Mouse (Mus musculus) forebrain, postnatal 0 days (tissue): Measurements from ENCODE around the gene Klhl12. TPM values are rescaled to one million over a fixed set of nuclear protein-coding genes. Genes with fewer than 3 reads are reported as not detected.

Experiments used
- ATAC-seq: fragments of 200-750 bp; cut with Nextera tagmentation; 2 replicates; pipeline ENCODE4 v1.8.0; 2017; ENCODE audit warnings: mild to moderate bottlenecking, moderate library complexity
- DNase-seq: peaks from one replicate; pipeline ENCODE4 v3.0.0-alpha.2; 2015
- H3K27ac ChIP-seq: fragments of 300-500 bp; sonication (generic); 2 replicates; pipeline ENCODE4 v1.5.1; 2014; ENCODE audit warnings: low read depth, mild to moderate bottlenecking, antibody characterized with exemption, low read length, moderate library complexity, mixed read lengths
- H3K27me3 ChIP-seq: fragments of 300-500 bp; sonication (generic); 2 replicates; pipeline ENCODE4 v1.6.1; 2014; ENCODE audit warnings: mild to moderate bottlenecking, low read length, mixed read lengths; ENCODE audit not compliant: insufficient read depth
- H3K36me3 ChIP-seq: fragments of 300-500 bp; sonication (generic); 2 replicates; pipeline ENCODE4 v1.6.1; 2014; ENCODE audit warnings: mild to moderate bottlenecking, moderate library complexity; ENCODE audit not compliant: insufficient read depth
- H3K4me1 ChIP-seq: fragments of 300-500 bp; sonication (generic); 2 replicates; pipeline ENCODE4 v1.6.1; 2014; ENCODE audit warnings: antibody characterized with exemption; ENCODE audit not compliant: insufficient read depth
- H3K4me2 ChIP-seq: fragments of 300-500 bp; sonication (generic); 2 replicates; pipeline ENCODE4 v1.6.1; 2014; ENCODE audit warnings: low read depth, mild to moderate bottlenecking, moderate library complexity
- H3K4me3 ChIP-seq: fragments of 300-500 bp; sonication (generic); 2 replicates; pipeline ENCODE4 v1.5.1; 2014; ENCODE audit warnings: low read depth, low read length, mixed read lengths
- H3K9ac ChIP-seq: fragments of 300-500 bp; sonication (generic); 2 replicates; pipeline ENCODE4 v1.6.1; 2014; ENCODE audit warnings: mild to moderate bottlenecking
- H3K9me3 ChIP-seq: fragments of 300-500 bp; sonication (generic); 2 replicates; pipeline ENCODE4 v1.6.1; 2016; ENCODE audit warnings: low read length
- CTCF ChIP-seq: sonication (generic); IDR thresholded peaks from 2 replicates; pipeline ENCODE4 v1.5.1; 2016; ENCODE audit warnings: antibody characterized with exemption, control low read depth, low read depth
- WGBS: fragments of 180-500 bp; shearing (Covaris S2); extraction: QIAGEN DNeasy Blood & Tissue Kit; methylation state at CpG from one replicate; pipeline ENCODE4 v1.1.7; 2014; 5-methylcytosine and 5-hydroxymethylcytosine counted together
- polyA plus RNA-seq: library from polyadenylated mRNA; unstranded; fragments of >200 nt; fragmentation: Nextera tagmentation; extraction: Ambion mirVana; gene quantifications from 2 replicates; pipeline ENCODE4 v1.2.1, GENCODE M21; 2015
- total RNA-seq: library from RNA; depleted of rRNA; stranded (reverse); fragments of >200 nt; gene quantifications from 2 replicates; pipeline ENCODE4 v1.2.3, GENCODE M21; 2014

The Klhl12 gene
- total and polyA plus RNA-seq, 2 experiments from 2014 or later, result 33.6 to 40.0 TPM

DNA sequence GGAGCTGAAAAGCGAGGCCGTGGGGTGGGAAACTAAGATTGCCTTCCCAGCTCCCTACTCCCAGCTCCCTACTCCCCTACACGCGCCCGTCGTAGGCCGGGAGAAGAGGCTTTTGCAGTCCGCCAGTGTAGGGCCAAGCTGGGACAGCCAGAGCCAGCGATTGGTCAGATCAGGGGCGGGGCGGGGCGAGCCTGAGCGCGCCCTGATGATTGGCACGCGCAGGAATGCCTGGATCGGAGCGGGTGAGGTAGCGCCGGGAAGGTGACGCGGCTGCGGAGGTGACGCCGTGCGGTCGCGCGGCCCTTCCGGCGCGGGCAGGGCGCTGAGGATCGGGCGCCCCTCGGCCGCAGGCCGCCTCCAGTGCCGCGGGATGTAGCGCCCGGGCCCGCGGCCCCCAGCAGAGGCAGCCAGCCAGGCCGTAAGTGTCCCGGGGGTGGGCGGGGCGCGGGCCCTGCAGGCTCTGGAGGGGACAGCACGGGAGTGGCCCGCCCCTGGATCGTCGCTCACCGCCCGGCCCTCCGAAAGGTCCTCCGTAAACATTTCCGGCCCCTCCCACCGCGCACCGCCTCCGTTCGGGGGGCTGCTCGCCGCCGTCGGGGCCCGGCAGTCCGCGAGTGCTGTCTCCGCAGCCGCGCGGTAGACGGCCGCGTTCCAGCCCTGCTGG lies 40.0 kb upstream of the Klhl12 start, which contains the start of gene Adipor1:
Gene Adipor1 (plus strand): TSS at position 211 of the 664 bp plus-strand sequence.
- Histone ChIP-seq H3K4me3 (peak within 1 kb of the TSS; percentile 96), H3K4me1 (peaks cover 11% of the 10 kb centered on the region), H3K36me3 (no peaks in the 10 kb centered on the region), H3K9me3 (no peaks in the 10 kb centered on the region), H3K9ac (peak within 1 kb of the TSS; percentile 79), H3K27me3 (no peaks in the 10 kb centered on the region), H3K4me2 (peak within 1 kb of the TSS; percentile 53), H3K27ac (peak within 1 kb of the TSS; percentile 85)
- TF ChIP-seq CTCF, result peak; percentile 28; the same call in 1 of the 2 replicates
- DNase-seq (peak; percentile 96), ATAC-seq (peak; percentile 100)
- under 1% methylated on average over 68 of the region's 77 CpGs for WGBS

DNA sequence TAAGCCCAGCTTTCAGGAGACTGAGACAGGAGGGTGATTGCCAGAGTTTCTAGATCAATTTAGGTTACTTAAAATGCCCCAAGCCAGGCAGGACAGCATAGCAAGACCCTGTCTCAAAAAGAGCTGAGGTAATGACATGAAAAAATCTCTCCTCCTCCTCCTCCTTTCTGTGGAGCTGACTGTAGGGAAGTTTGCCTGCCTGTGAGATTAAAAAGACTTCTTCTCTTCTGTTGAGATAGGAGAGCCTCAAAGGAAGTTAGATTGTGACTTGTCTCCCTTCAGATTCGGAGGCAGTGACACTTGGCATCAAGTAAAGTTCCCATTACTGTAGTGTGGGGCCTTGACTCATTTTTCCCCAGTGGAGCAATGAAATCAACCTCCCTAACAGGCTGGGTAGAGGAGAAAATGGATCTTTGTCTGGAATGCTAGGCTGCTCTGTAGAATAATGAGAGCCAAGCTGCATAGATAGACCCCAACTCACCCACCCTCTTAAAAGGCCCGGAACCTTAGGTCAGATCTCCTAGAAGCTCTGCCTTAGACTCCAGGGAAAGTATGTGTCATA lies 36.8 kb upstream of the Klhl12 start:
- TF ChIP-seq CTCF, result no peak
- Histone ChIP-seq H3K4me1 (peaks cover 11% of the 10 kb centered on the region), H3K36me3 (no peaks in the 10 kb centered on the region; the same call in none of the 2 replicates), H3K9me3 (no peaks in the 10 kb centered on the region), H3K27me3 (no peaks in the 10 kb centered on the region), H3K4me3 (no peak overlapping the region), H3K27ac (no peak overlapping the region), H3K4me2 (no peak overlapping the region), H3K9ac (no peak overlapping the region)
- DNase-seq (no peak), ATAC-seq (no peak)
- WGBS, result 75% methylated on average over 2 of the region's 2 CpGs

DNA sequence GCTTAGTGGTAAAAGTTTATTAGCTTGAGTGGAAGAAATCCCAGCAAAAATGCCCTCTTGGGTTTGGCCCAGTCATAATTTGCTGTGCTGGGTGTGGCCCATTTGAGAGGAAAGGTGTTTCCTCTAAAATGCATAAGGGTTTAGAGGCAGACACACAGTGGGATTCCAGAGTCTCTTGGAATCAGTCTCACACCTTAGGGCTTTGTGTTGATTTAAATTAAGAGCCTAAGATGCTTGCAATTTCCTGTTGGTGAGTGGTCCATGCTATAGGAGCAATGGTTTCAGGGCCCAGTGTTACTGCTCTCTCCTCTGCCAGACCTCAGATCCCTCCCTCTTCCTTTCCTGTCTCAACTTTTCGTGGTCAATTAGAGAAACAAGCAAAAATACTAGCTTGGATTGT lies 36.2 kb upstream of the Klhl12 start:
- WGBS, result 74% methylated on average over 1 of the region's 1 CpGs
- ATAC-seq, result no peak

DNA sequence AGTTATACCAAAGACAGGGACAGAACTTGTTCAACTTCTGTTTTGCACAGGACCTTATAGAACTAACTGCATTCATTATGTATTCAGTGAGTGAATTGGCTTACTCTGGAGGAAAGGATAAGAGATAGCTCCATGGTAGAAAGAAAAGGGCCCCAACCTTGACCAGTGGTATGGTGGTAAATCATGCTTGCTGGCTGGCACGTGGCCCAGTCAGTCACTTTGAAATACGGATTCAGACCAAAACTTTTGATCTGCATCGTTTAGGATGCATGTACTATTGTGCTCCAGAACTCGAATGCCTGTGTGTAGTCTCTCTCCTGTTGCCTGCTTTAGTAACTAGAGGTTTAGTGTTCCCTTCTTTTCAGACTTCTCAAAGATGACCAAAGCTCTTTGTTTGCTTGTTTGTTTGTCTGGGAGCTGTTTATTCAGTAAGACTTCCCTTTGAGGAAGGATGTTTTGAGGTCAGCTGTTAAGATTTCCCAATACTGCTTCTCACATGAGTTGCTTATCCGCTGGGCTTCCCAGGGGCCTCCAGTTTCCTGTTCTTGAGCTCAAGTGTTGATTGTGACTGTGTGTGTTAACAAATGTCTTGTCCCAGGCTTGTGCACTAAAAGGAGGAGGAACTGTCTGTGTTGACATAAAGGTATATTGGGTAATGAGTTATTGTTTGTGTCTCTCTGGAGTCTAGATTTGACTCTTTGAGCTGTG lies 35.4 kb upstream of the Klhl12 start:
- no peak for DNase-seq
- 30% methylated on average over 5 of the region's 5 CpGs for WGBS
- Histone ChIP-seq H3K27me3 (no peaks in the 10 kb centered on the region), H3K4me3 (no peak overlapping the region), H3K9ac (no peak overlapping the region), H3K4me1 (peaks cover 7% of the 10 kb centered on the region), H3K9me3 (no peaks in the 10 kb centered on the region), H3K27ac (no peak overlapping the region), H3K4me2 (no peak overlapping the region), H3K36me3 (peaks cover 8% of the 10 kb centered on the region)
- ATAC-seq, result no peak
- no peak for TF ChIP-seq CTCF

More for the DNA sequence above, 36.2 kb upstream of the Klhl12 start:
- no peak overlapping the region for H3K4me3 ChIP-seq
- H3K9ac ChIP-seq, result no peak overlapping the region
- H3K9me3 ChIP-seq, result no peaks in the 10 kb centered on the region
- H3K27ac ChIP-seq, result no peak overlapping the region
- H3K4me1 ChIP-seq, result peaks cover 11% of the 10 kb centered on the region
- H3K27me3 ChIP-seq, result no peaks in the 10 kb centered on the region
- no peak for DNase-seq
- no peak for TF ChIP-seq CTCF
- H3K4me2 ChIP-seq, result no peak overlapping the region
- peaks cover under 1% of the 10 kb centered on the region for H3K36me3 ChIP-seq

DNA sequence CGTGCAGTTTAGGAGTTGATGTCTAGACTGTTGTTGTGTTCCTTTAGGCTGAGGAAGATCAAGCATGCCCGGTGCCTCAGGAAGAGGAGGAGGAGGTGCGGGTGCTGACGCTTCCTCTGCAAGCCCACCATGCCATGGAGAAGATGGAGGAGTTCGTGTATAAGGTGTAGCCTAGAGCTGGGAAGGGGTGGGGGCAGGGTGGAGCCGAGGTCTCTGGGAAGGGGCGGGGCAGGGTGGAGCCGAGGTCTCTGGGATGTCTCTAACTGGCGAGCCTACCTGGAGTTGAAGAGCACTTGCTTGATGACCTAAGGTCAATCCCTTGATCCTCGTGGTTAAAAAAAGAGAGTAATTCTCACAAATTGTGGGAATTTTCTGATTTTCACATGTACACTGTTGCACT lies 31.4 kb upstream of the Klhl12 start:
- no peak overlapping the region for H3K4me2 ChIP-seq
- WGBS, result 80% methylated on average over 10 of the region's 10 CpGs
- H3K4me3 ChIP-seq, result no peak overlapping the region
- no peak overlapping the region for H3K27ac ChIP-seq
- ATAC-seq, result no peak
- no peaks in the 10 kb centered on the region for H3K9me3 ChIP-seq
- no peaks in the 10 kb centered on the region for H3K4me1 ChIP-seq
- H3K27me3 ChIP-seq, result no peaks in the 10 kb centered on the region
- DNase-seq, result no peak
- H3K9ac ChIP-seq, result no peak overlapping the region
- no peak for TF ChIP-seq CTCF
- H3K36me3 ChIP-seq, result peaks cover 45% of the 10 kb centered on the region

DNA sequence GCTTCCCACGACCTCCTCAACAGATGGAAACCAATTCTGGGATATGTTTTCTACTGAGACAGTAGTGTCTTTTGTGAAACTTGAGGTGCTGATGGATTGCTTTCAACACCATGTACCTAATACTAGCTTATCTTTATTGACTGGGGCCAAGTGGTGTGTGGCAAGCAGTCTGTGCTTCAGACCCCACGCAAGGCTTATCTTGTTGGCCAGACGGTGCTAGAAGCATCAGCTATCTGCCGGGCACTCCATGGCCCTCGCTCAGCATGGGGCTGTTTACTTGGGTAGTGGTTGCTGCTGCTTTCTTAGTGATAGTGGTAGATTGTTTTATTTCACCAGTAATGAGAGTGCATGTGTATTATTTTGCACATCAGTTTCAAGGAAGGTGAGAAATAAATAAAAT lies 29.0 kb upstream of the Klhl12 start:
- Histone ChIP-seq H3K9me3 (no peaks in the 10 kb centered on the region), H3K27ac (no peak overlapping the region), H3K4me1 (no peaks in the 10 kb centered on the region), H3K4me2 (no peak overlapping the region), H3K27me3 (no peaks in the 10 kb centered on the region), H3K36me3 (peaks cover 54% of the 10 kb centered on the region), H3K4me3 (no peak overlapping the region), H3K9ac (no peak overlapping the region)
- no peak for TF ChIP-seq CTCF
- DNase-seq (no peak), ATAC-seq (no peak)
- WGBS, result 94% methylated on average over 5 of the region's 5 CpGs

DNA sequence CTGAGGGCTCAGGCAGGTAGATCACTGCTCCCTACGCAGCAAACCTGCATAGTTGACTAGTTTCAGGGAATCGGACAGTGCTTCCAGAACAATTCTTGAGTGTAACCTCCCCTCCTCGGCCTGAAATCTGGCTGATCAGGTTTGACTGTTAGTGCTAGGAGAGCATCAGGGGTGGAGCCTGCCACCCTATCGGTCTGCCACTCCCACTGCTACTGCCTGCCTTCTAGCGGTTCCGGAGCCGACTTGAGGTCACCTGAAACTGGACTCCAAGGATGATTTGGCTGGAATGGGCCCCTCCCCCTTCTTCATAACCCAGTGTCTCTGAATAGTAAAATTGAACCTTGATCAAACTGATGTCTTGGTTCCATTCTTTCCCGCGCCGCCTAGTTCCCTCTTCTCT lies 22.3 kb upstream of the Klhl12 start:
- ATAC-seq (no peak), DNase-seq (no peak)
- H3K4me1 ChIP-seq, result no peaks in the 10 kb centered on the region
- peaks cover 40% of the 10 kb centered on the region for H3K36me3 ChIP-seq
- 90% methylated on average over 10 of the region's 10 CpGs for WGBS
- no peak for TF ChIP-seq CTCF
- H3K27me3 ChIP-seq, result no peaks in the 10 kb centered on the region
- no peaks in the 10 kb centered on the region for H3K9me3 ChIP-seq
- no peak overlapping the region for H3K4me2 ChIP-seq
- H3K4me3 ChIP-seq, result no peak overlapping the region
- no peak overlapping the region for H3K9ac ChIP-seq
- H3K27ac ChIP-seq, result no peak overlapping the region
